Mouse (Mus musculus) adrenal gland, postnatal 4 days (tissue): ENCODE data around the gene Casp7. TPM values are rescaled to one million over a fixed set of nuclear protein-coding genes. Genes with fewer than 3 reads are reported as not detected.

Source experiments
- DNase-seq, 2 experiments: peaks; one replicate each; pipeline ENCODE4 v3.0.0; 2021 to 2022; ENCODE audit warnings: low spot score in 2 of 2, mixed read lengths in 2 of 2
- total RNA-seq, 2 experiments: library from RNA; stranded (reverse); gene quantifications; 2 replicates each; pipeline ENCODE4 v1.2.3; 2021

The Casp7 gene
- total RNA-seq, 2 experiments from 2014 or later: 22.9 to 25.0 TPM

DNA sequence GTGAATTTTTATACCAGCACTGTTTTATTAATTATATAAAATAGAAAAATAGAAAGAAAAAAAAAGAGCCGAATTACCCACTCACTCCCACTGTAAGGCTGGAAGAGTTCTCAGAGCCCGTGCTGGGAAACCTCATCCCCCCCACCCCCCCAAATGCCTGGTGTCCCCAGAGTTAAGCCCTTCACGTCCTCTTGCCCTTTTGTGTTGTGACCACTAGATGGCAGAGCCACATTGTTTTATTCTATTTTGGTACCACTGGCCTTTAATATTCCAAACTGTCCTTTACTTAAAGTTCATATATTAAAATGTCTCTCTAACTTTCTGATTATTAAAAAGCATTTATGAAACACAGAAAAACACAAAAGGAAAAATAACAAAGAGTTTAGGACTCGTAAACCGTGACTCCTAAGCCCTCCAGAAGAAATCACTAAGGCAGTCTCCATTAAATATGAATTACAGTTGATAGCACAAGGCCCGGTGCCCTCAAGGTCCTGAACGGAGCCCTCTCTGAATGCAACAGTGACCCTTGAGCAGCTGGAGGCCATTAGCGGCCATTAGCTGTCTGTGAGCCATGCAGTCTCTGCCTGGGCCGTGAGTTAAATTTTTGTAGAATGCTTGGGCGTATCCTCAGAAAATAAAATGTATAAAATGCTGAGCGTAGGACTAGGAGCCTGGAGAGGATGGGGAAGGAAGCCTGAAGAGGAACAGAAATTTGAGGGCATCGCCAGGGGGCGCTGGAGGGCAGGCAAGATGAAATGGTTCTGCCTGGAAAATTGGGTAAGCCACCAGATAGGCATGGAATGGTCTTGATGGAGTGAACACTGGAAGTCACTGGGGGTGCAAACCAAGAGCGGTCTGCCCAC is 25.8 kb downstream of the Casp7 start:
- DNase-seq: peak; percentile 71 to 72

DNA sequence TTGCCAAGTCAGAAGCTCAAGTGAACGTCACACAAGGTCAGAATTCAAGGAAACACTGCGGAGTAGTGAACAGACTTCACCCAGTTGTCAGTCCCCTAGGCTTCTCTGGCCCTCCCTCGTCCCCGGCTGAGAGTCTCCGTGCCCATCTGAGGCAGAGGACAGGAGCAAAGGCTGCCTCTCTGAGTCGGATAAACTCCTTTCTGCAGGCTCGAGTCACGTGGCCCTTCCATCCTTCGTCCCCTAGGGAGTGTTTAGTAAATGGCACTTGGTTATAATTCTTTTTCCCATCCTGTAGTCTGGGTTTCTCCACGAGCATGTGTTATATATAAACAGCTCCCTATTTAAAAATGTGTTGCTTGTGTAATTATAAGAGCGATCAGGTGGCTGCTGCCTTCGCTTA is 26.4 kb downstream of the Casp7 start:
- DNase-seq: no peak

DNA sequence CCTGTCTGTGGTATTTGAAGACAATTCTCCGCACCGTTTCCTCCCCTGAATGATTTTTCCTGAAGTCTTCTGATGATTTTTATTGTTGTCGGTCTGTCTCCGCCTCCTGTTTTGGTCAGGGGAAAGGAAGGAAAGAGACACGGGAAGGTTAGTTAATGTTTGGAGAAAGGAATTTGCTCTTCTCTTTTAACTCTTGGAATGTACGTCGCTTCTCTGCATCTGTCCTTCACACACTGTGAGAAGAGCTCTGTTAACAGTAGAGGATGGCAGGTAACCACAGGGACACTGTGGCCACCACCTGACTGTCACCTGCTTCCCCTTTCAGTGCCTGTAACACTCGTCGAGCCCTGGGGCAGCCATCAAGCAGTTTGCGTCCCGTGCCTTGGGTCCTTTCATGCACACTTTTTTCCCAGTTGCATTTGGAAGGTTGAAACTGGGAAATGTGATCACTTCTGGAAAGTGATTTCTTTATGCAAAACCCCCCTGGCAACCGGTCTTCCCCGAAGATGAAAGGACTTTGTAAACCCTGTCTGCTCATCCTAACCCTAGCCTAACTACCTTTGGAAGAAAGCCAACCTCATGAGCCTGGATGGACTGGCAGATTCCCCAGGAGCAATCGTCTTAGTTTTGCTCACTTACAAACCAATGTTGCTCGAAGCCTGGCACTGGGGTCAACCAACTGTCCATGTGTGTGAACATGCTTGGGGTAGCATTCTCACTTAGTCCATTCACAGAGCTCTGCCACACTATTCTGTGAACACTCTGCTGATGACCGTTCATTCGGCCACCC is 27.9 kb downstream of the Casp7 start:
- DNase-seq: no peak

DNA sequence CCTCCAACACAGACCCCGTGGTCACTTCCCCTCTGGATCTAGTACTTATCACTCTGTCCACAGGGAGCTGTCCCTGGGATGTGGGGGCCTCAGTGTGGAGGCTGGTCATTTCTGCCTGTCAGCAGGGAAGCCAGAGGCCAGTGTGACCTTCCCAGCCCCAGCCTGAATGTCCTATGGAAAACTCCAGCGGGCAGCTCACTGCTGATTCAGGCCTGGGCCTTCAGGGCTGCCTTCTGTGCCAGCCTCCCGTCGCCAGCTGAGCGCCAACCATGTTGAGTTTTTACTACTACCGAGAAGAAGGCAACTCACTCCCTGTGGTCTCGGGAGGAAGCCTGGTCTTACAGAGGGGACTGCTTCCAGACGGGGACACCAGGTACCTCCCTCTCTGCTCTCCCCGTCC is 28.6 kb downstream of the Casp7 start:
- no peak for DNase-seq

DNA sequence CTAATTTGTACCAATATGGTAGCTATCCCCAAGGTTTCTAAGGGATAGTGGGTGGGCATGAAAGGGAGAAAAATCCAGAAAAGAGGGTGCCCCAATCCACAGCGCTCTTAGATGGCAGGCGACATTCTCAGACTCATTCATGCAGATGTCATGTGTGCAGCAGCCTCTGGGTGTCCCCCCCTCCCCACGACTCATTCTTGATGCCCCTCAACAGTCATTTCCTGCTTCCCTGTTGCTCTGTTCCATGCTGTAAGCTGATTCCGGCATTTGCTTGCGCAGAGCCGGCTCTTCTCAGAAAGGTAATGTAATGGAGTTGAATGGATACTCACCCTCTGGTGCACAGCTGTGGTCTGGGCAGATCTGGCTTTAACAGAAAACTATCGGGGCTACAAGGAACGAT is 33.4 kb downstream of the Casp7 start:
- no peak for DNase-seq

DNA sequence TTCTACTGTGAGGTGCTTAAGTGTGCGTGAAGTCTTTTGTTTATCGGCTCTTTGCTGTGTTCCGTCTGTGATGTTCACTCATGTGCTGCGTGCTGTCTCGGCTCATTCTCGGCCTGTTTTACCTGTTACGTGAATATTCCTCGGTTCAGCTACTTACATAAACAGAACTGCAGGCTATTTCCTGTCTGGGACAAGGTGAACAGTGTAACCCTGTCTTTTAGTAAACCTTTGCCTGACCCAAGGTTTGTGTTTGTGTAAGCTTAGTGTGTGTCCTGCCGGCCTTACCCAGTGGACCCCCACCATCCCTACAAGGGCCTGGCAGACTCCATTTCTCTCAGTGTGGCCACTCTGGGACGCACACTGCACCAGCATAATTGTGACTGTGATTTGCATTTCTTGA is 35.8 kb downstream of the Casp7 start:
- no peak for DNase-seq

DNA sequence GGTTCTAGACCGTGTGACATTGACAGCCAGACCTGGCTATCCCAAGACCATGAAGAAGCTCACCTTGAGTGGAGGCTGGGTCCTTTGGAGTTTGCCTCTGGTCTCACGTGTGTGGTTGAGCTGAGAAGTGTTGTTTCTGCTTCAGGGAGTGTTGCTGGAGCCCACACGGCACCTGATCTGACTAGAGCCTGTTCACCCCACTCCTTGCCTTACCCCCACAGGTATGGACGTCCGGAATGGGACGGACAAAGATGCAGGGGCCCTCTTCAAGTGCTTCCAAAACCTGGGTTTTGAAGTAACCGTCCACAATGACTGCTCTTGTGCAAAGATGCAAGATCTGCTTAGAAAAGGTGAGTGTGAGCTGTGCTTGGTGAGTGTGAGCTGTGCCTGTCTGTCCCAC is 36.7 kb downstream of the Casp7 start:
- DNase-seq: no peak

DNA sequence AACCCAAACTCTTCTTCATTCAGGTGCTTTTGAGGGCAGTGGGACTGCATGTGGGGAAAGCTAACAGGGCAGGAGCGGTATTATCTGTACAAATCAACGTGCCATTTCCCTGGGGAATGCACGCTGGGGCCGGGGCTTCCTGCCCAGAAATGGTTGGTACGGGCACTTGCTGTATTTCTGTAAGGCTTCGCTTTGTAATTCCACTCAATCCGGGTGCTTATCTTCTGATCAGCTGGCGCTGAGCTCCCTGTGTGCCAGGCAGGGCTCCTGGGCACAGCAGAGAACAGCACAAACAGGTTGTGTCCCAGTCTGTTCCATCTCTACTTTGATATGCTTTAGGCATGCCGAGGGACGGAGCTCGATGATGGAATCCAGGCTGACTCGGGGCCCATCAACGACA is 39.5 kb downstream of the Casp7 start:
- no peak for DNase-seq

DNA sequence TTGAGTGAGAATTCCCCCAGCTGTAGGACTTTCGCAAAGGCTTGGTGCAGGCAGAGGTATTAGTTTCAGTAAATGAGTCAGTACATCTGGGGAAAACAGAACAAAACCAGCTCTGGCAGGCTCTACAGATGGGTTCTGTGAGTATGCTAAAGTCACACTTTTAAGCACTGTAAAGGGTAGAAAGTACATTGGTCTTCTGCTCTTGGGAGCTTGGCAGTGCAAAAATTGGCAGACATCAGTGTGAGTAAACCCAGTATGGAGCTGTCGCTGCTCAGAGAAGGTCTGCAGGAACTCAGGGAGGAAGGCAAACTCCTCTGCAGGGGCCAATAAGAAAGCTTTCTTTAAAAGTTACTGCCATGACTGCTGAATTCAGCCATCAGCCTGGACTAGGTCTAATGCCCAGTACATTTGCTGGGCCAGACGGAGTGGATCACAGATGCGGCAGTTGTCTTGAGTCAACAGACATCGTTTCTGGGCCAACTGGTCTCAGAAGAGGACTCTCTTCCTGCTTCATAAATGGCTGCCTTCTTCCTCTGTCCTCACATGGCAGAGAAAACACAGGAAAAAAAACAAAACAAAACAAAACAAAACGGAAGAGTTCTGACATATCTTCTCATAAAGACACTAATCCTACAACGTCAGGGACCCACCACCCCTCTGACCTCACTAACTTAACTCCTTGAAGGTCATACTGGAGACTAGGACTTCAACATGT is 41.6 kb downstream of the Casp7 start:
- DNase-seq: no peak

DNA sequence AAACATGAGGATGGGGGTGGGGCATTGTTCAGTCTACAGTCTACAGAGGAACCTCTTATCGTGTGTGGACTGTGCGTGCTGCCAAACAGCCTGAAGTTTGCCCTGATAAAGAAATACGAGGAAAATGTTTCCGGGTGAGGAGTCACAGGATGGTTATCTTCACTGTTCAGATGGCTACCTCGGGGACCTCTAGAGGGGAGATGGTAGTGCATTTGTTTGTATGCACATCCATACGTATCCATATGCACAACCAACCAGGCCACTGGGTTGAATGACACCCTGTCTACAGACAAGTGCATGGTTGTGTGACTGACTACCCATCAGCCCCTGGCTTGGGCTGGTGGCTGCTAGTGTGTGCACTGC is 42.1 kb downstream of the Casp7 start:
- DNase-seq: no peak

DNA sequence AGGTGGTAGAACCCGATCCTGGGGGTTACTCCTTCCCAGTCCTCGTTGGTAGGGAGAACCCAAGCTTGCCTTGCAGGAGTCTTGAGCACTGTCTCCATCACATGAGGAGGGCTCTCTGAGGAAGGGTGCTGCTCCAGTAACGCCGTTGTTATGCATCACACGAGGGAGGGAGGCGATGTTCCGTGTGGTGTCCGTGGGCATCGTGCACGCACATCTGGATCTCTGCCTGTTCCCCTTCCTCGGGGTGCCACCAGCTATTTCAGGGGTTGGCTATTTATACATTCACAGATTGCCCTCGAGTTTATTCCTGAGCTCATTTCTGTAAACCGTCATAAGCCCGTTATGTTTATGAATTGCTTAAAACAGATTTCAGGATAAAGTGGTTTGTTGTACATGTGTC is 46.5 kb downstream of the Casp7 start:
- DNase-seq: no peak

DNA sequence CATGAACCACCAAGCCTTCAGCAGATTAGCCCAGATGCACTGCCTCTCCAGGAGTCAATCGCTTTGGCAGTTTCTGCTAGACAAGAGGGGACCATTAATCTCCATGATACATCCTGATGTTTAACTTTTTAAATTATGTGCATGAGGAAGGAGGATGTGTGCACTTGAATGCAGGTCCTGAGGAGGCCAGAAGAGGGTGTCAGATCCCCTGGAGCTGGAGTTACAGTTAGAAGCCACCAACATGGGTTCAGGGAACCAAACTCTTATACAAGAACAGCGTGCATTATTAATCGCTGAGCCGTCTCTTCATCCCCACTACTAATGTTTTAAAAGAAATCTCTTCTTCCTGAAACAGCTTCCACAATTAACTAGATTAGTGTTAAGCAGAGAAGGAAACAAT is 51.9 kb downstream of the Casp7 start:
- DNase-seq: no peak

DNA sequence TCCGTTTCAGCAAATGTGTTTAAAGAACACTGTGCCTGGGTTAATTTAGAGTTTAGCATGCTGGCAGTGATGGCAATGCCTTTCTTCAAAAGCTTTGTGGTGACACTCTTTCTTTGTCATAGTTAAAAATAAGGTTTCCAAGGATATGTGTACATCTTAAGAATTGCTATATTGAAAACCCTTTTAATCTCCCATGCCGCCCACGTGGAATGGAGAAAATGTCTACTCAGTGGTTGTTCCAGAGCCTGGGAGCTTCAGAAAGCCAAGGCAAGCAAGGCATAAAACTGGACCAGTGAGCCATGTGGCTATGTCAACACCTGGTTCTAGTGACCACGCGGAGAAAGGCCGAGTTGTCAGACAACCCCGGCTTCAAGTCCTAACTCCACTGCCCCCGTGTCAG is 52.6 kb downstream of the Casp7 start:
- DNase-seq: no peak

DNA sequence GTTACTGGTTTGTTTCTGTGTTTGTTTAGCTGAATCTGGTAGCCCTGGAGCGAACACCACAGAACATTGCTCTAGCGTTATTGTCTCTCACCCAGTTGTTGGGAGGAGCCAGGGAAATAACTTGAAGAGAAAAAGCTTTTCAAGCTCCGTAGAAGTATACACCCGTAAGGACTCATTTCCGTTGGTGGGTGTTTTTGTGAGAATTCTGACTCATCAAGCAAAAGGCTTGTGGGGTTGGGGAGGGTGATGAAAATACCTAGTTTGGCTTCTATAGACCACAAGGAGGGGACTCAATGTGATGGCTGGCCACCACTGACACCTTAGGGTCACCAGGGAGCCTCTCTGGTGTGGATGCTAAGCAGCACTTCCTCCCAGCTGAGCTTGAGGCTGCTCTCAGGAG is 54.0 kb downstream of the Casp7 start:
- no peak for DNase-seq

DNA sequence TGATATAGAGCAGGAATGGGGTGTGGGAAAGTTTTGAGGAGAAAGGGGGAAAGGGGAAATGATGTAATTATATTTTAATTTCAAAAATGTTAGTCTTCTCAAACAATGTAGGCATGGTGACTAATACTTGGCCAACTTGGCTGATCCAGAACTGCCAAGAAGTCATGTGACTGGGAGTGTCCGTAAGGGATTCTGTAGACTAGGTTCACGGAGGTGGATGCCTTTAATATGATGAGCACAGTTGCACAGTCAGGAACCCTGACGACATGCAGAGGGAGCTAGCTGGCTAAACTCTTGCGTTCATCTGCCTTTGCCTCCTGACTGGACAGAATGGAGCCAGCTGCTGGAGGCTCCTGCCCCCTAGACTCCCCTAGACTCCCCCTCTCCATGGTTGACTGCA is 54.9 kb downstream of the Casp7 start:
- DNase-seq: no peak

DNA sequence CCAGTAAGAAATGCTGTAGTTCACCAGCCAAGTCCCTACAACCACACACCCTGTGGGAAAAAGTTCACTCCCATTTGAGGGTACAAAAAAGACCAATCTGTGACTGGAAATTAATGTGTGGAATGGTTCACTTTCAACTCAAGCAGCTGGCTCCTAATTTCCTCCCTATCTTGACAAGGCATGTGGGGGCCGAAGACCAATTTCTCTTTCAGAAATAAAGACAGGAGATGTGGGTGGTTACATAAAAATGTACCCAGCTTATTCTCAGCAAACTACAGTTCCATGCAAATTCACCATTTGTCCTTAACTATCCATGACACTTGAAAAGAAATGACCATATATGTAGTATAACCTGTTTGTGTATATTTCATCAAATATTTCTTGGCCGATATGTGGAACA is 55.5 kb downstream of the Casp7 start:
- DNase-seq: no peak

DNA sequence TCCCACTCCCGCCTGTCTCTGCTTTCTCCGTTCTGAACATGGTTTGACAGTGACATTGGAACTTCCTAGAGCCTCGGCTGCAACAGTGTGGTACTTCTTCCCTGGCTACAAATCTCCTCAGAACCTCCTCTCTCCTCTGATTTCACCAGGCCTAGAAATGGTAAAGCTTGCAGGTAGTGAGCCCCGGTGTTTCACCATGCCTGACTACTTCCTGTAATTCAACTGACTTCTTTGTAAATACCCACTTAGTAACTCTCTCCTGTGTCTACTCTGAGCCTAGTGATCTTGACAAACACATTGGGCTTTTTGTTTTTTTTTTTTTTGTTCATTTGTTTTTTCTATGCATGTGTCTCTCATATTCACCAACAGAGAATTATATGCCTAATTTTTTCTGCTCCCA is 57.9 kb downstream of the Casp7 start:
- DNase-seq: no peak

DNA sequence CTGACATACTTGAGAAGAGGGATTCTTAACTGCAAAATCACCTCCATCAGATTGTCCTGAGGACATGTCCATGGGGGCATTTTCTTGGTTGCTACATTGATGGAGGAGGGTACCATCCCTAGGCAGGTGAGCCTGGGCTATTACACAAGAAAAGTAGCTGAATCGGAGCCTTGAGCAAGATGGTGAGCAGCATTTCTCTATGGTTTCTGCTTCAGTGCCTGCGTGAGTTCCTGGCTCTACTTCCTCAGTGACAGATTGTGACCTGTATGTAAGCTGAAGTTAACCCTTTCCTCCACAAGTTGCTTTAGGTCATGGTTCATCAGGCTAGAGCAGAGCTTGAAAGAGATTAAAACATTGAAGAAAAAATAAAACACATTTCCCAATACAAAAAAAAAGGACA is 58.4 kb downstream of the Casp7 start:
- no peak for DNase-seq

DNA sequence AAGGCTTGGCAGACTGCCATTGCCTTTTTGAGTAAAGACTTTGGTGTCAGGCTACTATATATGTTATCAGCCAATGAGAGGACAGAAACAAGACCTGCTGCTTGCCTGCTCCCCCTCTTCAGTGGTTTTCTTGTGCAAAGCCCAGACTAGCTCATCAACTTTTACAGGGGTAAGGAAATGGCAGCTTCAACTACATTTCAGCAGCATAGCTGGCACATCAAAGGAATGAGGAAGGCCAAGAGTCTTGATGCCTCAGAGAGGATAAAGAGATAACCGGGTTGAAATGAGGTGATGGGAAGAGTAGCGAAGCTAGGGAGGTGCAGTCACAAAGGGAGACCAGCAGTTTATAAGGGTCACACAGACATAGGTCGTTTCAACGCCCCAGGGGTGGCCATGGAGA is 60.6 kb downstream of the Casp7 start:
- DNase-seq: no peak

DNA sequence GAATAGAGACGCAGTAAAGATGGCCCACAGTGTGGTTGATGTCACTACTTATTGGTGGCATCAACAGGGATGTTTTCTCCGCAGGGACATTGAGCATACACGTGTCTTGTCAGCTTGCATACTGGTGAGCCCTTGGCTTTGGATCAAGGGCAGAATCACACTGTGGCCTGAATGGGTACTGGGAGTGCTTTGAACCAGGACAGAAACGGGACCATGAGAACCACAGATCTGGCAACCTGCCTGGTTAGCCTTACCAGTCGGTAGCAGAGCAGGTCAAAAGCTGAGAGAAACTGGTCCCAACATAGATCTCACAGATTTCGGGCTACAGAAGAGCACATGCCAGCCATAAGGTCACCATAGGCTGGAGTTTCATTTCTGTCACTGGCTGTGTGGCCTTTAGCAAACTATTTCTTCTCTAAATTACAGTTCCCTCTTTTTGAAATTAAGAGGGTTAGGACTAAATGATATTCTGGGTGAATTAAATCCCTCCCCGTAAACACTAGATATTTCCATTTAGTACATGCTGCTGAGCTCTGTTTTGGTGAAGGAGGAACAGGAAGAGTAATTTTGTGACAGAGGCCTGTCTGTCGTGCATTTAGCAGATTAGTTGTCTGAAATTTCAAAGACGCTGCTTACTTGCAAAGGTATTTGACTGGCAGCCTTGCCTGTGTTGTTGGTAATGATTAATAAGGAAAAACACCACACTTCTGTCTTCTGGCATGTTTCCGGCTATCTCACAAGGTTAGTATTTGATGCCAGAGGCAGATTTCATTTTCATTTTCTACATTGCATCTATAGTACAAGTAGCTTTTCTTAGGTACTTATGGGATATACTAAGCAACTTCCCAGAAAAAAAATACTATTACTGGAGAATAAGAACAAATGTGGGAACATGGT is 62.5 kb downstream of the Casp7 start:
- DNase-seq: no peak

DNA sequence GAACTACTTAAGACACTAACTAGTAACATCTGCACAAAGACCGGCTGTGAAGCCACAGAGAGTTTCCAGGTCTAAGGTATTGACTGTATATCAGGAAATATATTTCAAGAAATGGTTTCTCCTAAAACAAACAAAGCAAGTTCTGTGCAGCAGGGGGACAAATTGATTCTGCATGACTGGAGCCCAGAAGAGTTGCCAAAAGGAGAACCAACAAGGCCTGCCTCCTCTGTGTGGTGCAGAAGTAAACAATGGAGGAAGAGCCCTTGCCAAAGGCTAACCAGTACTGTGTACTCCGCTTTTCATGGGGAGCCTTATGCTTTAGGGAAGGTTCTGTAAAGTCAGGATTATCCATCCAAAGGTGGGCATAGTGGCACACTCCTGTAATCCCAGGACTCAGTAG is 63.3 kb downstream of the Casp7 start:
- DNase-seq: no peak
